Mouse (Mus musculus) testis, postnatal 10 days (tissue): ENCODE data around the gene Sgms1.
"Not testable (repeated sequence)": the region's sequence is repeated elsewhere in the genome, so short reads cannot be mapped to it uniquely, and the experiment has no call there.

Experiments
- DNase-seq: peaks from one replicate; pipeline ENCODE4 v3.0.0; 2021; ENCODE audit warnings: low spot score

Gene Sgms1

GRCm38 (mm10) chr19:32087736-32088470 lies 301.6 kb downstream of the Sgms1 start:
- DNase-seq, result no peak

DNA sequence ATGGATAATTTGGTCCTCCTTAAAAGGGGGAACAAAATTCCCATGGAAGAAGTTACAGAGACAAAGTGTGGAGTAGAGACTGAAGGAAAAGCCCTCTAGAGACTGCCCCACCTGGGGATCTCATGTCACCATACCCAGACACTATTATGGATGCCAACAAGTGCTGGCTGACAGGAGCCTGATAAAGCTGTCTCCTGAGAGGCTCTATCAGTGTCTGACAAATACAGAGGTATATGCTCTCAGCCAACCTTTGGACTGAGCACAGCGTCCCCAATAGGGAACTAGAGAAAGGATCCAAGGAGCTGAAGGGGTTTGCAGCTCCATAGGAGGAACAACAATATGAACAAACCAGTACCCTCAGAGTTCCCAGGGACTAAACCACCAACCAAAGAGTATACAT lies 304.7 kb downstream of the Sgms1 start:
- DNase-seq, result not testable (repeated sequence)
